Mouse (Mus musculus): Measurements from ENCODE around the gene Sspn.

Sspn gene
- long read RNA-seq, experiment 1, full-length matches to known transcripts = 5 of 10 reads
- long read RNA-seq, experiment 1, partial matches to known transcripts = 1 of 10 reads
- long read RNA-seq, experiment 1, other reads (novel, unspliced or antisense) = 4 of 10 reads
- long read RNA-seq, experiment 2, full-length matches to known transcripts = 8 of 9 reads
- long read RNA-seq, experiment 2, partial matches to known transcripts = 0 of 9 reads
- long read RNA-seq, experiment 2, other reads (novel, unspliced or antisense) = 1 of 9 reads

- intact Hi-C loops (cut with DNase I) = loop anchor here (5.0 kb wide), 1 partner anchor 64 kb away; the partner anchor contains the start of gene Bhlhe41
Measured at GRCm38 (mm10) chr6:145931341-145931740, at the start of gene Sspn. Gene Sspn (plus strand): TSS chr6:145931641.

- intact Hi-C loops (cut with DNase I) = no loop called here
Measured at GRCm38 (mm10) chr6:145883010-145883409, 48.4 kb upstream of the Sspn start.

- intact Hi-C loops (cut with DNase I) = no loop called here
Measured at GRCm38 (mm10) chr6:145883668-145884067, 47.8 kb upstream of the Sspn start.

- intact Hi-C loops (cut with DNase I) = no loop called here
Measured at GRCm38 (mm10) chr6:145885069-145885468, 46.4 kb upstream of the Sspn start.

GRCm38 (mm10) chr6:145886277-145886676 lies 45.2 kb upstream of the Sspn start:
- intact Hi-C loops (cut with DNase I) = no loop called here

GRCm38 (mm10) chr6:145887719-145888118 lies 43.7 kb upstream of the Sspn start:
- intact Hi-C loops (cut with DNase I) = no loop called here

- intact Hi-C loops (cut with DNase I) = no loop called here
Measured at GRCm38 (mm10) chr6:145891951-145892350, 39.5 kb upstream of the Sspn start.

- intact Hi-C loops (cut with DNase I) = no loop called here
Measured at GRCm38 (mm10) chr6:145892381-145893265, 38.8 kb upstream of the Sspn start.

- intact Hi-C loops (cut with DNase I) = no loop called here
Measured at GRCm38 (mm10) chr6:145893366-145894021, 37.9 kb upstream of the Sspn start.

GRCm38 (mm10) chr6:145894669-145895342 lies 36.6 kb upstream of the Sspn start:
- intact Hi-C loops (cut with DNase I) = no loop called here

- intact Hi-C loops (cut with DNase I) = no loop called here
Measured at GRCm38 (mm10) chr6:145904169-145904568, 27.3 kb upstream of the Sspn start.

- intact Hi-C loops (cut with DNase I) = no loop called here
Measured at GRCm38 (mm10) chr6:145904616-145905015, 26.8 kb upstream of the Sspn start.

- intact Hi-C loops (cut with DNase I) = no loop called here
Measured at GRCm38 (mm10) chr6:145906096-145906890, 25.1 kb upstream of the Sspn start.

- intact Hi-C loops (cut with DNase I) = no loop called here
Measured at GRCm38 (mm10) chr6:145909943-145910342, 21.5 kb upstream of the Sspn start.

GRCm38 (mm10) chr6:145910469-145911426 lies 20.7 kb upstream of the Sspn start:
- intact Hi-C loops (cut with DNase I) = no loop called here

GRCm38 (mm10) chr6:145912232-145912631 lies 19.2 kb upstream of the Sspn start:
- intact Hi-C loops (cut with DNase I) = no loop called here

- intact Hi-C loops (cut with DNase I) = no loop called here
Measured at GRCm38 (mm10) chr6:145915435-145915834, 16.0 kb upstream of the Sspn start.

- intact Hi-C loops (cut with DNase I) = no loop called here
Measured at GRCm38 (mm10) chr6:145916401-145916800, 15.0 kb upstream of the Sspn start.

GRCm38 (mm10) chr6:145918236-145918635 lies 13.2 kb upstream of the Sspn start:
- intact Hi-C loops (cut with DNase I) = no loop called here
